Mouse (Mus musculus): ENCODE data around the gene Pdzrn3.

DNA sequence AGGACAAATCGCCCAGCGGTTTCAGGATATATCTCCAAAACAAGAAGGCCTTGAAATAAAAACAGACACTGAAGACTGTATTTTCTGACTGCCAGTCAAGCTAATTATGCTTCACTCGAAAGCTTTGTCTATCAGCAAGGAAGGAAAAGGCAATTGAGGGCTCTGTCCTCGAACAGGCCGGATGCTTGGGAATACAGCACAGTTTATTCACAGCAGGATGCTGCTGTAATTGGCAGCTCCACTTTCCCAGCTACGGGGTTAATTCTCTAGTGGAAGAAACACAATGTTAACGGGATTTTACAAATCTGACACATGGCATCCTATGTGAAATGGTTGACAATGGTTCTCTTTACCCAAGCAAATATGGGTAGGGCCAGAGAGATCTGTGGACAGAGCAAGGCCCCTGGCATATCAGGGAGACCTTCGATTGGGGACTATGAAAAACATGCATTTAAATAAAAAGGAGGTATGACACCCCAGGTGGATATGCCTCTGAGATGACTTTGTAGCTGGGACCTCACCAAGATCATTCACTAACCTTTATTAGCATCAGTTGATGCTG lies 150.3 kb downstream of the Pdzrn3 start:
- TF ChIP-seq CTCF (IDR thresholded peaks at IDR 0.05; ENCODE audit: extremely low read depth, insufficient read length, insufficient replicate concordance, low read depth, low read length) (no peak), POLR2A (IDR thresholded peaks at IDR 0.05; ENCODE audit: low read depth, low read length) (no peak)

Measured in small intestine, adult 2 months (tissue).